Mouse (Mus musculus) C2C12 (cell line): ENCODE measurements at regions not wholly inside any gene's neighbourhood (a gene's known extent, or its start where the extent isn't known, plus 50 kb on each side); places are given as distances from the start of the nearest gene placed in this dataset.

Experiments used
- CTCF ChIP-seq: IDR thresholded peaks from one replicate; pipeline ENCODE4 v1.5.1; 2011; ENCODE audit not compliant: control insufficient read depth, insufficient read depth, insufficient read length
- MAX ChIP-seq: IDR thresholded peaks from one replicate; pipeline ENCODE4 v1.6.1; 2011; ENCODE audit warnings: mild to moderate bottlenecking, control low read depth
- USF1 ChIP-seq: IDR thresholded peaks from one replicate; pipeline ENCODE4 v1.6.1; 2011; ENCODE audit warnings: low read depth, mild to moderate bottlenecking, control low read depth, moderate library complexity

- no peak for TF ChIP-seq CTCF
- no peak for TF ChIP-seq USF1
- no peak for TF ChIP-seq MAX
Observed at GRCm38 (mm10) chr10:126697086-126697485, 204.1 kb downstream of the Atp23 start.
